In genomic region chr6:105549366-105549765, GRCm38 (mm10) we compare ENCODE assay signal across 16 mouse cellular contexts.
"Had no signal": no experiment of that assay in that cellular context is flagged by ENCODE, and none has a peak within 500 bp of the region (broad histone marks: within the 10 kb centered on the region; RNA-seq: fewer than 3 reads in every experiment).

No protein-coding gene starts in this region.

- H3K4me3 ChIP-seq: limb, embryonic 15.5 days; liver, embryonic 12.5 days; megakaryocyte, embryonic 14.5 days; myocyte; neural tube, embryonic 13.5 days had no signal

- H3K9ac ChIP-seq: limb, embryonic 15.5 days; liver, embryonic 12.5 days; lung, embryonic 14.5 days; neural tube, embryonic 13.5 days had no signal

- ATAC-seq: intestine, postnatal 0 days; liver, embryonic 12.5 days had no signal

- H3K4me1 ChIP-seq: limb, embryonic 15.5 days; liver, embryonic 12.5 days; megakaryocyte, embryonic 14.5 days; neural tube, embryonic 13.5 days had no signal

- H3K36me3 ChIP-seq: limb, embryonic 15.5 days; liver, embryonic 12.5 days; neural tube, embryonic 13.5 days had no signal

- H3K27me3 ChIP-seq: limb, embryonic 15.5 days; liver, embryonic 12.5 days; megakaryocyte, embryonic 14.5 days; neural tube, embryonic 13.5 days had no signal

- H3K4me2 ChIP-seq: limb, embryonic 15.5 days; liver, embryonic 12.5 days; lung, embryonic 14.5 days; neural tube, embryonic 13.5 days had no signal

- DNase-seq: kidney, adult 8-10 months; kidney, postnatal 25 days; lung, embryonic 14.5 days; lung, postnatal 10 days; retina, postnatal 1 day; right cerebral cortex, postnatal 4 days; spleen, adult 18-20 months; thymus, adult 18-20 months; thymus, postnatal 14 days had no signal

- H3K9me3 ChIP-seq: limb, embryonic 15.5 days; liver, embryonic 12.5 days had no signal

- H3K27ac ChIP-seq: limb, embryonic 15.5 days; liver, embryonic 12.5 days; macrophage; neural tube, embryonic 13.5 days had no signal
